Mouse (Mus musculus): ENCODE measurements at regions not wholly inside any gene's neighbourhood (a gene's known extent, or its start where the extent isn't known, plus 50 kb on each side); places are given as distances from the start of the nearest gene placed in this dataset.

GRCm38 (mm10) chr3:42129821-42130560, 387.6 kb downstream of the D3Ertd751e start:
- no peak for DNase-seq (ENCODE audit: low spot score)

GRCm38 (mm10) chr3:42132322-42132721, 389.9 kb downstream of the D3Ertd751e start:
- DNase-seq (ENCODE audit: low spot score) = no peak

GRCm38 (mm10) chr3:42153372-42153771, 411.0 kb downstream of the D3Ertd751e start:
- DNase-seq (ENCODE audit: low spot score) = no peak

GRCm38 (mm10) chr3:42154909-42155308, 412.5 kb downstream of the D3Ertd751e start:
- no peak for DNase-seq (ENCODE audit: low spot score)

- DNase-seq (ENCODE audit: low spot score) = no peak
Observed at GRCm38 (mm10) chr3:42163666-42164065, 421.3 kb downstream of the D3Ertd751e start.

GRCm38 (mm10) chr3:42199206-42199605, 456.8 kb downstream of the D3Ertd751e start:
- no peak for DNase-seq (ENCODE audit: low spot score)

- DNase-seq (ENCODE audit: low spot score) = no peak
Observed at GRCm38 (mm10) chr3:42201373-42201772, 459.0 kb downstream of the D3Ertd751e start.

- no peak for DNase-seq (ENCODE audit: low spot score)
Observed at GRCm38 (mm10) chr3:42205640-42206039, 463.2 kb downstream of the D3Ertd751e start.

- no peak for DNase-seq (ENCODE audit: low spot score)
Observed at GRCm38 (mm10) chr3:42211420-42211819, 469.0 kb downstream of the D3Ertd751e start.

- peak; percentile 1 for DNase-seq (ENCODE audit: low spot score)
Observed at GRCm38 (mm10) chr3:42212456-42212855, 470.0 kb downstream of the D3Ertd751e start.

GRCm38 (mm10) chr3:42213163-42213562, 470.8 kb downstream of the D3Ertd751e start:
- DNase-seq (ENCODE audit: low spot score) = no peak

GRCm38 (mm10) chr3:42214624-42215276, 472.3 kb downstream of the D3Ertd751e start:
- DNase-seq (ENCODE audit: low spot score) = no peak

GRCm38 (mm10) chr3:42218719-42219118, 476.3 kb downstream of the D3Ertd751e start:
- DNase-seq (ENCODE audit: low spot score) = no peak

- no peak for DNase-seq (ENCODE audit: low spot score)
Observed at GRCm38 (mm10) chr3:42227679-42228398, 485.4 kb downstream of the D3Ertd751e start.

GRCm38 (mm10) chr3:42228399-42228755, 486.0 kb downstream of the D3Ertd751e start:
- DNase-seq (ENCODE audit: low spot score) = no peak

GRCm38 (mm10) chr3:42232268-42232667, 489.9 kb downstream of the D3Ertd751e start:
- no peak for DNase-seq (ENCODE audit: low spot score)

GRCm38 (mm10) chr3:42233756-42234155, 491.3 kb downstream of the D3Ertd751e start:
- no peak for DNase-seq (ENCODE audit: low spot score)

- DNase-seq (ENCODE audit: low spot score) = no peak
Observed at GRCm38 (mm10) chr3:42235515-42235914, 493.1 kb downstream of the D3Ertd751e start.

Data from ovary, postnatal 14 days (tissue).